Mouse (Mus musculus) olfactory bulb, adult 2 months (tissue): Measurements from ENCODE around the gene Sval2. TPM values are rescaled to one million over a fixed set of nuclear protein-coding genes. Genes with fewer than 3 reads are reported as not detected.

Experiments
- H3K27ac ChIP-seq: fragments of 200-500 bp; 2 replicates; pipeline ENCODE4 v1.5.1; 2012; ENCODE audit warnings: low read depth, low read length; ENCODE audit not compliant: insufficient read depth
- H3K4me1 ChIP-seq: fragments of 200-500 bp; 2 replicates; pipeline ENCODE4 v1.6.1; 2012; ENCODE audit warnings: low read length; ENCODE audit not compliant: control insufficient read depth, insufficient read depth
- H3K4me3 ChIP-seq: fragments of 200-500 bp; 2 replicates; pipeline ENCODE4 v1.5.1; 2012; ENCODE audit warnings: mild to moderate bottlenecking, low read depth, low read length, moderate library complexity; ENCODE audit not compliant: insufficient read depth
- CTCF ChIP-seq: fragments of 200-500 bp; IDR thresholded peaks from 2 replicates; pipeline ENCODE4 v1.5.1; 2012; ENCODE audit warnings: low read depth, mild to moderate bottlenecking, low read length, moderate library complexity; ENCODE audit not compliant: insufficient read depth
- POLR2A ChIP-seq: fragments of 200-500 bp; IDR thresholded peaks from 2 replicates; pipeline ENCODE4 v1.6.1; 2012; ENCODE audit warnings: mild to moderate bottlenecking, low read depth, low read length, moderate library complexity; ENCODE audit not compliant: insufficient read depth
- WGBS: fragments of 180-500 bp; shearing (Covaris S2); methylation state at CpG from one replicate; pipeline ENCODE4 v1.1.7; 2018; 5-methylcytosine and 5-hydroxymethylcytosine counted together
- polyA plus RNA-seq: library from polyadenylated mRNA; stranded (reverse); fragments of >200 nt; gene quantifications from 2 replicates; pipeline ENCODE4 v1.2.4, GENCODE M21; 2012; ENCODE audit warnings: low replicate concordance; ENCODE audit not compliant: missing spikeins, insufficient read depth, insufficient read length

Gene Sval2
- polyA plus RNA-seq, result not detected in 2 replicates

DNA sequence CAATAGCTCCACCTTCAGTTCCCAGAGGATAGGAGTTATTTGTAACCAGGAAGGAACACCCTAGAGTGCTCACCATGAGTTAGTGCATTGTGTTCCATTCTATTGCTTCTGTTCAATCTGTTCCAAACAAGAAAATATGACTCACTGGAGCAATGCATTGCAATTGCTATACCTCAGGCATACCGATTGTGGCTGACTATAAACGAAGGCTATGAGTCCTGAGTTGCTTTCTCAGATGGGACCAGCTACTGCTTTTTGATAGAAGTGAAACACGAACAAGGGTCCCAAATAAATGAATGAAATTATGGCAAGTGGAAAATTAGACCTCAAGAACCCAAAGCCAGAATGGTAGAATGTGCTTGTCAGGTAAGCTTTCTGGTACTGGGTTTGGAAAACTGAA lies at the start of gene Sval2:
TSS of gene Sval2 (plus strand) at position 301 of the 400 bp plus-strand sequence.
- TF ChIP-seq POLR2A, result no peak
- no peak for TF ChIP-seq CTCF
- no peaks in the 10 kb centered on the region for H3K4me1 ChIP-seq
- H3K27ac ChIP-seq, result no peak within 1 kb of the TSS
- no peak within 1 kb of the TSS for H3K4me3 ChIP-seq
- WGBS, result 85% methylated on average over 3 of the region's 3 CpGs

DNA sequence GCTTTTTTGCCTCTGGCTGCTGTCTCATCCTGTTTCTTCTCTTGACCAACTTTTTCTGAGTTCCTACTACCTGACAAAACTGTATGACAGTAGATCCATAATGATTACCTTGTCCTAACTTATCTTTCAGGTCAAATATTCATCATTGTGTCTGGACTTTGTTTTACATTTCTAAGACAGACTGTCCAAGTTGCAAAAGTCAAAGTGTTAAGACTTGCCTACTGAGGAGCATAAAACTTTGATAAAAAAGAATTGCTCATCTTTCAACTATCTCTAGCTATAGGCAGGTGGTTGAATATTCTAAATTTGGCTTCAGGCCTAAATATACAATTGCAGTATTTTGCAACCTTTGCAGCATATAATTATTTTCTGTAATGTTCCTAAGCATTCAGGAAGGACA lies 28.7 kb upstream of the Sval2 start:
- Histone ChIP-seq H3K27ac (no peak overlapping the region), H3K4me3 (no peak overlapping the region), H3K4me1 (no peaks in the 10 kb centered on the region)
- TF ChIP-seq CTCF, result no peak
- TF ChIP-seq POLR2A, result no peak

DNA sequence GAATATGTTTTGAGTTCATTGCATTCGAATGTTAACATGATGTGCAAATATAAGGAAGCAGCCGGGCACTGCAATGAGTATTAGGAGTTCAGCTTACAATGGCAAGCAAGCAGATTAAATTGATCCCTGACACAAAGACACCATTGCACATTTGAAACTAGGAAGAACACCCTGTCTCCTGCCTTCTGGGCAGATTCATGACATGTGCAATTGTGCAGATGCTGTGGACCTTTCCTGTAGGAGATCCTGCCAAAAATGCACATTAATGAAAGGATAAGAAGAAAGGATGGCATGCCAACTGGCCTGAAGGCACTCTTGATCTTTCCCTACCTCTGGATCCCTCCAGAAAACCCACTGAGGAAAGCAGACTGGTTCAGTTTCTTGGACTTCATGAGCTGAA lies 23.3 kb upstream of the Sval2 start:
- no peak overlapping the region for H3K27ac ChIP-seq
- no peaks in the 10 kb centered on the region for H3K4me1 ChIP-seq
- no peak for TF ChIP-seq POLR2A
- TF ChIP-seq CTCF, result no peak
- no peak overlapping the region for H3K4me3 ChIP-seq
- 79% methylated on average over 2 of the region's 2 CpGs for WGBS

GRCm38 (mm10) chr6:41847235-41847634 lies 5.6 kb upstream of the Sval2 start, which contains the start of gene Pip:
Gene Pip, plus strand, starts transcription at chr6:41847535.
- no peak within 1 kb of the TSS for H3K27ac ChIP-seq

GRCm38 (mm10) chr6:41864038-41864437 lies 11.2 kb downstream of the Sval2 start:
- TF ChIP-seq CTCF (no peak), POLR2A (no peak)
- H3K4me3 ChIP-seq, result no peak overlapping the region
- 74% methylated on average over 2 of the region's 2 CpGs for WGBS
- H3K27ac ChIP-seq, result no peak overlapping the region
- no peaks in the 10 kb centered on the region for H3K4me1 ChIP-seq

More at GRCm38 (mm10) chr6:41847235-41847634, 5.6 kb upstream of the Sval2 start, which contains the start of gene Pip:
- H3K4me1 ChIP-seq, result no peaks in the 10 kb centered on the region
- no peak within 1 kb of the TSS for H3K4me3 ChIP-seq
- TF ChIP-seq CTCF (no peak), POLR2A (no peak)
- 90% methylated on average over 2 of the region's 2 CpGs for whole genome bisulfite sequencing

DNA sequence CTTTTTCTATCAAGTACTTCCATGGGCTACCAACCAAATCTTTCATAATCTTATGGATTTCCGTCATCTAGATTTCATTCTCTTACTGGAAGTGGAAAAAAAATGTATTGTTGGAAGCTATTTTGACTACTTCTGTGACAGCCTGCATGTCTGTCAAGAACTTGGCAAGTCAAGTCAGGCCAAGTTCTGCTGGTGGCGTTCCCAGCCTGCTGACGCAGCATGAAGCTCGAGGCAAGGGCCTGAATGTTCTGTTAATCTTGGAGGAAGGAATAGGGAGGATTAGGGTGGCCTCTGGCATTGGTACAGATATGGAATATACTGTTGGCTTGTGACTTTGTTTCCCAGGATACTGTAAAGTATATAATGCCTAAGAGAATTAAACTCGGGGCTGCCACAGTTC lies 58.8 kb downstream of the Sval2 start:
- no peak for TF ChIP-seq POLR2A
- Histone ChIP-seq H3K4me1 (no peaks in the 10 kb centered on the region), H3K27ac (no peak overlapping the region), H3K4me3 (no peak overlapping the region)
- 86% methylated on average over 5 of the region's 5 CpGs for WGBS

Other genes with a start within 250 kb of the Sval2 start
- gene Ephb6, start 247.5 kb upstream of the Sval2 start, polyA plus RNA-seq, result not detected in 2 replicates
- not detected in 2 replicates for gene Trpv6, start 216.6 kb upstream of the Sval2 start, polyA plus RNA-seq
- not detected in 2 replicates for gene Trpv5, start 172.2 kb upstream of the Sval2 start, polyA plus RNA-seq
- gene Llcfc1, start 168.6 kb upstream of the Sval2 start, polyA plus RNA-seq, result not detected in 2 replicates
- gene Kel, start 148.7 kb upstream of the Sval2 start, polyA plus RNA-seq, result not detected in 2 replicates
- gene Olfr459, start 77.8 kb upstream of the Sval2 start, polyA plus RNA-seq, result not detected in 2 replicates
- gene Pip, start 5.5 kb upstream of the Sval2 start, polyA plus RNA-seq, result not detected in 2 replicates
- not detected in 2 replicates for gene Sval1, start 98.6 kb downstream of the Sval2 start, polyA plus RNA-seq
- not detected in 2 replicates for gene Sval3, start 115.2 kb downstream of the Sval2 start, polyA plus RNA-seq
- not detected in 2 replicates for gene Sva, start 185.4 kb downstream of the Sval2 start, polyA plus RNA-seq